Mouse (Mus musculus) megakaryocyte, embryonic 14.5 days (primary cell): ENCODE data around the gene Olfr525.

Experiments used
- FLI1 ChIP-seq: IDR thresholded peaks from 2 replicates; pipeline ENCODE4 v1.6.1; 2012; ENCODE audit warnings: low read length, inconsistent platforms, mixed read lengths
- GATA1 ChIP-seq: IDR thresholded peaks from 3 replicates; pipeline ENCODE4 v1.6.1; 2012; ENCODE audit warnings: mixed read lengths, low read length, inconsistent platforms, borderline replicate concordance

DNA sequence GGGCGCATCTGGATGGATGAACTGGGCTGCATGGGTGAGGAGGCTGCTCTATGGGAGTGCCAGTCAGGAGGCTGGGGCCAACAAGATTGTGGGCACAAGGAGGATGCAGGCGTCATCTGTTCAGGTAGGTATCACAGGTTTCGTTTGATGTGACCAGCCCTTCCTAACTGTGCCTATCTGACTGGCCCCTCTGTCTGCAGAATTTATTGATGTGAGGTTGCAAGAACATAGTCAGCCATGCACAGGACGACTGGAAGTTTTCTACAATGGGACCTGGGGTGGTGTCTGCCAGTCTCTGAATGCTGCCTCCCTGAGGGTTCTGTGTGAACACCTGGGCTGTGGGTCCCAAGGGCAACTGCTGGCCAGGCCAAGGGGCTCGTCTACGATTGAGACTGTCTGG is 23.8 kb upstream of the Olfr525 start:
- TF ChIP-seq GATA1, result no peak
- TF ChIP-seq FLI1, result no peak
